Mouse (Mus musculus): ENCODE measurements around the gene Cdv3. TPM values are rescaled to one million over a fixed set of nuclear protein-coding genes. Genes with fewer than 3 reads are reported as not detected.

Gene Cdv3
- polyA plus RNA-seq, 1 experiment from 2014 or later: 123 TPM

DNA sequence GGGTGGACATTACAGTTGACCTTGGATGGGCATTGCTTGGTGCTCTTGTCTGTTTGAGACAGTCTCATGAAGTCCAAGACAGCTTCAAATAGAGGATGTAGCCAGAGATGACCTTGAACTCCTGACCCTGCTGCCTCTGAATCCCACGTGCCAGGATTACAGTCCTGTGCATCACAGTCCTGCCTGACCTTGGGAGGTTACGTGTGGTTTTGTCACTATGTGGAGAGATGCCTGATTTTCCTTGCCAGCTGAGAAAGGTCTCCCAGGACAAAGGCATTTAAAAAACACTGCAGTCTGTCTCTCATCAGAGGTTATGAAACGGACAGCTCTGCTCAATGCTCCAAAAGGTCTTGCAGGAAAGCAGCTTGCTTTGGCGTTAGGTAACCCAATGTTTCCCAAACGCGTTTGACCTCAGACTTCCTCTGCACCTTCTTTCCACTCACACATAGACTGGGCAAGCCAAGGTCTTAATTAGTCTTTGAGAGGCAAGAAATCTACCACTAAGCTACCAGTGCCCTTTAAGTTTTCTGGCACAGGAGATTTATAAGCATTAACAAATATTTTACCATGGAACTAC lies 26.2 kb upstream of the Cdv3 start:
- Histone ChIP-seq H3K36me3 (ENCODE audit: control insufficient read depth, insufficient read depth, low read length) (no peaks in the 10 kb centered on the region), H3K9ac (ENCODE audit: low read length) (no peak overlapping the region), H3K4me1 (ENCODE audit: control insufficient read depth, insufficient read depth, low read length) (peaks cover 6% of the 10 kb centered on the region), H3K4me3 (ENCODE audit: low read depth, low read length) (no peak overlapping the region), H3K9me3 (ENCODE audit: control insufficient read depth, low read length) (no peaks in the 10 kb centered on the region), H3K27me3 (ENCODE audit: control insufficient read depth, insufficient read depth, low read length) (peaks cover 10% of the 10 kb centered on the region), H3K27ac (replicated peaks; ENCODE audit: low read depth, low read length) (no peak overlapping the region), H3K4me2 (ENCODE audit: low read depth, severe bottlenecking) (no peak overlapping the region)
- ATAC-seq (ENCODE audit: insufficient number of reproducible peaks, low FRiP score, low TSS enrichment, low read depth): no peak
- DNase-seq (ENCODE audit: low spot score): no peak
- WGBS: 80% methylated on average over 6 of the region's 6 CpGs

DNA sequence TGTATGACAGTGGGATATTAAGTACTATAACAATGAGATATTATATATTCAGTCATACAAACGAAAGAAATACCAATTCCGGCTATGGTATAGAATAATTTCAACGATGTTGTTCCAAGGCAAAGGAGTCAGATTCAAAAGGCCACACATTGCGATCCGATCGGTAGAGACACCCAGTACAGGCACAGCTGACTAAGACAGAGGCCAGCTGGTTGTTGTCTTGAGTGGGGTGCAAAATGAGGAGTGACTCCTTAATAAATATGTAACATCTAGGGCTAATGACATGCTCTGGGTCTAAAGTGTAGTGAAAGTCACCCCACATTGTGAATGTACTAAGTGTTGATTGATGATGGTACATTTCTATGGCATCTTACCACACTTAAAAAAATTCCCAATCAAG lies 23.6 kb upstream of the Cdv3 start:
- no peak for ATAC-seq (ENCODE audit: insufficient number of reproducible peaks, low FRiP score, low TSS enrichment, low read depth)
- H3K4me3 ChIP-seq (ENCODE audit: low read depth, low read length): no peak overlapping the region

DNA sequence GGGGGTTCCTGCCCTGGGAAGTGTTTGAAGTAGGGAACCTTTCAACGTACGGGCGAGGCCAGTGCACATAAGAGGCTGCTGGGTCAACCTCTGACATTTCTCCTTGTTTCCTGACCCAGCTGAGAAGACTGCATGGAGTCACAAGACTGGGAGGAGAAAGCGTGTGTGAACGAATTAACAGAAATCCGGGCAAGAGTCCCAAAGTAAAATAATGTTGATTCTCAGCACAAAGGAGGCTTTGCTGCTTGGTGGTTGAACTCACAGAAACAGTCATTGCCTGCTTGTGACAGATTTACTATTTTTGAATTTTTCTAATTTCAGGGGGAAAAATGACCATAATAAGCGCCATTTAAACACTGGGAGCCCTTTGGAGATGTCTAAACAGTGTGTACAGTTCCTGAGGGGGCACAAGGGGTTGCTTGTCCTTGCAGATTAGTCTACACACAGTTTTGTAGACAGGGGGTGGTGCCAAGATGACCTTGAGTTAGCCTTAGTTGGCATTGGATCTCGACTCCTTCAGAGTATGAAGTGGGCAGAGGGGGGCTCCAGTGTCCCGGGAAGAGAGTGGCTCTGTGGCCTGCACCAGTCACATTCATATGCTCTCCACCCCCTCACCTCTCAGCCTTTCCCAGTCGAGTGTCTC lies 21.5 kb upstream of the Cdv3 start:
- Histone ChIP-seq H3K27me3 (ENCODE audit: control insufficient read depth, insufficient read depth, low read length) (no peaks in the 10 kb centered on the region; the same call in 1 of the 2 replicates), H3K4me3 (ENCODE audit: low read depth, low read length) (no peak overlapping the region), H3K27ac (replicated peaks; ENCODE audit: low read depth, low read length) (peak overlapping the region; percentile 62; the same call in 1 of the 2 replicates), H3K9me3 (ENCODE audit: control insufficient read depth, low read length) (no peaks in the 10 kb centered on the region), H3K36me3 (ENCODE audit: control insufficient read depth, insufficient read depth, low read length) (no peaks in the 10 kb centered on the region), H3K9ac (ENCODE audit: low read length) (no peak overlapping the region), H3K4me1 (ENCODE audit: control insufficient read depth, insufficient read depth, low read length) (peaks cover 10% of the 10 kb centered on the region), H3K4me2 (ENCODE audit: low read depth, severe bottlenecking) (no peak overlapping the region)
- 65% methylated on average over 10 of the region's 10 CpGs for WGBS
- ATAC-seq (ENCODE audit: insufficient number of reproducible peaks, low FRiP score, low TSS enrichment, low read depth) (no peak), DNase-seq (ENCODE audit: low spot score) (no peak)

More for the DNA sequence above, 23.6 kb upstream of the Cdv3 start:
- Histone ChIP-seq H3K4me2 (ENCODE audit: low read depth, severe bottlenecking) (no peak overlapping the region), H3K4me1 (ENCODE audit: control insufficient read depth, insufficient read depth, low read length) (peaks cover 10% of the 10 kb centered on the region), H3K36me3 (ENCODE audit: control insufficient read depth, insufficient read depth, low read length) (no peaks in the 10 kb centered on the region), H3K9me3 (ENCODE audit: control insufficient read depth, low read length) (no peaks in the 10 kb centered on the region), H3K27me3 (ENCODE audit: control insufficient read depth, insufficient read depth, low read length) (peaks cover 8% of the 10 kb centered on the region), H3K27ac (replicated peaks; ENCODE audit: low read depth, low read length) (no peak overlapping the region), H3K9ac (ENCODE audit: low read length) (no peak overlapping the region)
- 97% methylated on average over 6 of the region's 6 CpGs for WGBS
- no peak for DNase-seq (ENCODE audit: low spot score)

DNA sequence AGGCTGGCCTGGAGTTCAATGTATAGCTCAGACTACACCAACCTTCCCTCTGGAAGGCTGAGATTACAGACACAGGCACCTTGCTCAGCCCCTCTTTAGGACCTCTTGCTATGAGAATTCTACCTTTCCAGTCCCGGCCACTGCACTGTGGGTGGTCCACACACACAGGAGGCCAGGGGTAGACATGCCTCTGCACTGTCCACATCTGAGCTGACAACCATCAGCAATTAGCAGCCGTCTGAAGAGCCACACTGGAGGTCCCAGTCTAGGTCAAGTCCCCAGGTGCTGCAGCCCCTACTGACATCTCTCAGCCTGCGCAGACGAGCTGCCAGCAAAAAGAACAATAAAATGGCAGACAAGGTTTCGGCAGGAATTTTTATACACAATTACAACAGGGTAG lies 20.9 kb upstream of the Cdv3 start:
- no peak overlapping the region for H3K4me2 ChIP-seq (ENCODE audit: low read depth, severe bottlenecking)
- H3K36me3 ChIP-seq (ENCODE audit: control insufficient read depth, insufficient read depth, low read length): no peaks in the 10 kb centered on the region
- peaks cover 10% of the 10 kb centered on the region for H3K4me1 ChIP-seq (ENCODE audit: control insufficient read depth, insufficient read depth, low read length)
- 20% methylated on average over 5 of the region's 5 CpGs for WGBS
- H3K9me3 ChIP-seq (ENCODE audit: control insufficient read depth, low read length): no peaks in the 10 kb centered on the region
- ATAC-seq (ENCODE audit: insufficient number of reproducible peaks, low FRiP score, low TSS enrichment, low read depth) (no peak), DNase-seq (ENCODE audit: low spot score) (peak; percentile 39)
- no peak overlapping the region for H3K4me3 ChIP-seq (ENCODE audit: low read depth, low read length)
- no peak overlapping the region for H3K9ac ChIP-seq (ENCODE audit: low read length)
- peak overlapping the region; percentile 62; the same call in 1 of the 2 replicates for H3K27ac ChIP-seq (replicated peaks; ENCODE audit: low read depth, low read length)
- no peaks in the 10 kb centered on the region; the same call in 1 of the 2 replicates for H3K27me3 ChIP-seq (ENCODE audit: control insufficient read depth, insufficient read depth, low read length)

DNA sequence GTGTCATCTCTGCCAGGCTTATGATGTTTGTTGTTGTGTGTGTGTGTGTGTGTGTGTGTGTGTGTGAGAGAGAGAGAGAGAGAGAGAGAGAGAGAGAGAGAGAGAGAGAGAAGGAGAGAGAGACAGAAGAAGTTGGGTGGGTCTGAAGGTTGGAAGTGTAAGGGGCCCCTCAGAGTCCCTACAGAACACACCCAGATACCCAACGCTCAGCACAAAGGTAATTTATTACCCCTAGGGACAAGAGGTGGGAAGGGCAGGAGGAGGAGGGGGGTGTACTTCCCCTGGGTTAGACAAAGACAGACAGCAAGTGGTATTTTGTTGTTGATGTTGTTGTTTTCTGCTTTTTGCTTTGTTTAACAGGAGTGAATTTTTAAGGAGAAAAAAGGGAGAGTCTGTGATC lies 20.0 kb upstream of the Cdv3 start:
- no peak for ATAC-seq (ENCODE audit: insufficient number of reproducible peaks, low FRiP score, low TSS enrichment, low read depth)

DNA sequence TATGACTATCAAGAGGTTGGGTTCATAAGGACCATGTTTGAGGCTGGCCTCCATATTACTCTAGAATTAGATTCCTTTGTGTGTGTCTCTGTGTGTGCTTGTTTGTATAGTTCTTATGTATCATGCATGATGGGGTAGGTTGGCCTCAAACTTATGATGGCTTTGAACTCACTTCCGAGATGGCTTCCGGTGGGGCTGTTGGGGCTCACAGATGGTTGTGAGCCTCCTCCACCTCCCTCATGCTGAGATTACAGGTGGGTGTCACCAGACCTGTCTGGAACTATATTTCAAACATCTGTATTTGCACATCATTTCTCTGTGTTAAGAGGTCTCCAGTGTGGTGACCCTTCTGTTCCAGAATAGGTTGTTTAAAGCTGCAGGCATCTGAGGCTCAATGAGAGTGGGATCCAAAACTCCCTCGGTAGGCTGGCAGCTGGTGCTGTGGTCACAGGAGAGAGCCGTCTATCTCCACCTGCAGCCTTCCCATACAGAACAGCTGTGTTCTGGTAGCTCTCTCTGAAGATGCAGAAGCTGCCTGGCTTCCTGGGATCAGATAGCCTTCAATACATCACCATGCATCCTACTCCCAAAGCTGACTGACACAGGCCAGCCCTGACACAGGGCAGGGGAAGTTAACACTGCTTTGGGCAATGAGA lies 18.6 kb upstream of the Cdv3 start:
- no peak overlapping the region for H3K27ac ChIP-seq (replicated peaks; ENCODE audit: low read depth, low read length)
- H3K4me2 ChIP-seq (ENCODE audit: low read depth, severe bottlenecking): no peak overlapping the region
- no peak for ATAC-seq (ENCODE audit: insufficient number of reproducible peaks, low FRiP score, low TSS enrichment, low read depth)
- H3K27me3 ChIP-seq (ENCODE audit: control insufficient read depth, insufficient read depth, low read length): no peaks in the 10 kb centered on the region
- no peak for DNase-seq (ENCODE audit: low spot score)
- no peak overlapping the region for H3K9ac ChIP-seq (ENCODE audit: low read length)
- H3K36me3 ChIP-seq (ENCODE audit: control insufficient read depth, insufficient read depth, low read length): no peaks in the 10 kb centered on the region
- no peaks in the 10 kb centered on the region for H3K9me3 ChIP-seq (ENCODE audit: control insufficient read depth, low read length)
- WGBS: 72% methylated on average over 4 of the region's 4 CpGs
- peaks cover 10% of the 10 kb centered on the region for H3K4me1 ChIP-seq (ENCODE audit: control insufficient read depth, insufficient read depth, low read length)
- no peak overlapping the region for H3K4me3 ChIP-seq (ENCODE audit: low read depth, low read length)

More for the DNA sequence above, 20.0 kb upstream of the Cdv3 start:
- Histone ChIP-seq H3K9me3 (ENCODE audit: control insufficient read depth, low read length) (no peaks in the 10 kb centered on the region), H3K4me1 (ENCODE audit: control insufficient read depth, insufficient read depth, low read length) (peaks cover 10% of the 10 kb centered on the region), H3K27me3 (ENCODE audit: control insufficient read depth, insufficient read depth, low read length) (no peaks in the 10 kb centered on the region), H3K4me3 (ENCODE audit: low read depth, low read length) (no peak overlapping the region), H3K4me2 (ENCODE audit: low read depth, severe bottlenecking) (no peak overlapping the region), H3K27ac (replicated peaks; ENCODE audit: low read depth, low read length) (no peak overlapping the region), H3K36me3 (ENCODE audit: control insufficient read depth, insufficient read depth, low read length) (no peaks in the 10 kb centered on the region), H3K9ac (ENCODE audit: low read length) (no peak overlapping the region)
- 9% methylated on average over 1 of the region's 1 CpGs for WGBS
- no peak for DNase-seq (ENCODE audit: low spot score)

DNA sequence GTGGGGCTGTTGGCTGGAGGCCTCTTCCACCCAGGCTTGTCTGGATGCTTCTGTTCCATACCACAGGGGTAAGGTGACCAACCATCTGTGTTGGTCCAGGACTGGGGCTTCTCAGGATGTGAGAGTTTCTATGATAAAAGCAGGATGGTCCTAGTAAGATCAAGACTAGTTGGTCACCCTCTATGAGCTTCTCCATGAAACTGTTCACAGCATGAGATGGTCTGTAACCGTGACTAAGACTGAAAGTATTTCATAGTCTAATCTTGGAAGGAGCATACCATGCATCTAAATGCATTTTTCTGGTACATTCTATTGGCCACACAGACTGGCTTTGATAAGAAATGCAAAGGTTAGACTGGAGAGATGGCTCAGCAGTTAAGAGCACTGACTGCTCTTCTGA lies 17.9 kb upstream of the Cdv3 start:
- H3K4me1 ChIP-seq (ENCODE audit: control insufficient read depth, insufficient read depth, low read length): peaks cover 10% of the 10 kb centered on the region
- no peak overlapping the region for H3K27ac ChIP-seq (replicated peaks; ENCODE audit: low read depth, low read length)
- H3K4me3 ChIP-seq (ENCODE audit: low read depth, low read length): no peak overlapping the region
- DNase-seq (ENCODE audit: low spot score) (no peak), ATAC-seq (ENCODE audit: insufficient number of reproducible peaks, low FRiP score, low TSS enrichment, low read depth) (no peak)
- 91% methylated on average over 1 of the region's 1 CpGs for WGBS
- no peak overlapping the region for H3K9ac ChIP-seq (ENCODE audit: low read length)
- no peaks in the 10 kb centered on the region for H3K36me3 ChIP-seq (ENCODE audit: control insufficient read depth, insufficient read depth, low read length)
- no peaks in the 10 kb centered on the region for H3K27me3 ChIP-seq (ENCODE audit: control insufficient read depth, insufficient read depth, low read length)
- no peaks in the 10 kb centered on the region for H3K9me3 ChIP-seq (ENCODE audit: control insufficient read depth, low read length)
- no peak overlapping the region for H3K4me2 ChIP-seq (ENCODE audit: low read depth, severe bottlenecking)

DNA sequence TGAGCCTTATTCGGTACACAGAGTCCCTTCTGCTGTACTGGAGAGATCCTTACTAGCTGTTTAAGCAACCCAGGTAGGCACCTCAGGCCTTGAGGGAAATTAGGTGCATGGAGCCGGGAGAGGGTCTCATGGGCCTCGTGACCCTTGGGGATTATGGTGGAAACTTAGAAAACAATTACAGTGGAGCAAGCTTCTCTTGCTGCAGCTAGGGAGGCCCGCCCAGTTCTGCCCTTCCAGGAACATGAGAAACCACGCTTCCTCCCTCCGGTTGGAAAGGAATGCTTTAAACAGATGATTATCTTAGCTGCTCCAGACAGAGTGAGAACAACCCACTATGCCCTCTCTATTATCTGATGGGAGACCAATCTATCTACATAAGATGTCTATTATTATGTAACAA lies 17.3 kb upstream of the Cdv3 start:
- no peaks in the 10 kb centered on the region for H3K27me3 ChIP-seq (ENCODE audit: control insufficient read depth, insufficient read depth, low read length)
- no peak overlapping the region for H3K4me3 ChIP-seq (ENCODE audit: low read depth, low read length)
- ATAC-seq (ENCODE audit: insufficient number of reproducible peaks, low FRiP score, low TSS enrichment, low read depth) (no peak), DNase-seq (ENCODE audit: low spot score) (no peak)
- no peak overlapping the region for H3K4me2 ChIP-seq (ENCODE audit: low read depth, severe bottlenecking)
- H3K9me3 ChIP-seq (ENCODE audit: control insufficient read depth, low read length): no peaks in the 10 kb centered on the region
- no peaks in the 10 kb centered on the region for H3K36me3 ChIP-seq (ENCODE audit: control insufficient read depth, insufficient read depth, low read length)
- 57% methylated on average over 6 of the region's 6 CpGs for WGBS
- peaks cover 10% of the 10 kb centered on the region for H3K4me1 ChIP-seq (ENCODE audit: control insufficient read depth, insufficient read depth, low read length)
- H3K9ac ChIP-seq (ENCODE audit: low read length): no peak overlapping the region
- H3K27ac ChIP-seq (replicated peaks; ENCODE audit: low read depth, low read length): no peak overlapping the region
